Mouse (Mus musculus) forebrain, embryonic 16.5 days (tissue): ENCODE results near the gene Slc29a4. TPM values are rescaled to one million over a fixed set of nuclear protein-coding genes. Genes with fewer than 3 reads are reported as not detected.
A peak's percentile ranks its signal among the peaks of the same experiment; 100 is the strongest.

Experiments
- ATAC-seq: fragments of 200-750 bp; cut with Nextera tagmentation; 2 replicates; pipeline ENCODE4 v1.8.0; 2017; ENCODE audit warnings: mild to moderate bottlenecking, moderate library complexity
- H3K27ac ChIP-seq: fragments of 300-500 bp; sonication (generic); 2 replicates; pipeline ENCODE4 v1.5.1; 2014; ENCODE audit warnings: low read length, control low read depth
- H3K27me3 ChIP-seq: fragments of 300-500 bp; sonication (generic); replicated peaks from 2 replicates; pipeline ENCODE4 v1.6.1; 2014; ENCODE audit warnings: low read length; ENCODE audit not compliant: control insufficient read depth, insufficient read depth
- H3K36me3 ChIP-seq: fragments of 300-500 bp; sonication (generic); 2 replicates; pipeline ENCODE4 v1.6.1; 2014; ENCODE audit not compliant: control insufficient read depth, insufficient read depth
- H3K4me1 ChIP-seq: fragments of 300-500 bp; sonication (generic); replicated peaks from 2 replicates; pipeline ENCODE4 v1.6.1; 2014; ENCODE audit warnings: low read length; ENCODE audit not compliant: control insufficient read depth, insufficient read depth
- H3K4me2 ChIP-seq: fragments of 300-500 bp; sonication (generic); 2 replicates; pipeline ENCODE4 v1.6.1; 2014; ENCODE audit warnings: mild to moderate bottlenecking, low read length, control low read depth
- H3K4me3 ChIP-seq: fragments of 300-500 bp; sonication (generic); replicated peaks from 2 replicates; pipeline ENCODE4 v1.5.1; 2014; ENCODE audit warnings: mild to moderate bottlenecking, low read length, control low read depth
- H3K9ac ChIP-seq: fragments of 300-500 bp; sonication (generic); replicated peaks from 2 replicates; pipeline ENCODE4 v1.6.1; 2014; ENCODE audit warnings: low read depth, low read length, control low read depth
- H3K9me3 ChIP-seq: fragments of 300-500 bp; sonication (generic); 2 replicates; pipeline ENCODE4 v1.6.1; 2016; ENCODE audit warnings: low read length; ENCODE audit not compliant: control insufficient read depth
- WGBS: fragments of 180-500 bp; shearing (Covaris S2); extraction: QIAGEN DNeasy Blood & Tissue Kit; methylation state at CpG from one replicate; pipeline ENCODE4 v1.1.7; 2014; 5-methylcytosine and 5-hydroxymethylcytosine counted together
- polyA plus RNA-seq: library from polyadenylated mRNA; unstranded; fragments of >200 nt; fragmentation: Nextera tagmentation; extraction: Ambion mirVana; gene quantifications from 2 replicates; pipeline ENCODE4 v1.2.1, GENCODE M21; 2015

Slc29a4 gene
- polyA plus RNA-seq, 1 experiment from 2014 or later: 99.2 TPM

GRCm38 (mm10) chr5:142767937-142768336 is 75.6 kb downstream of the Slc29a4 start:
- H3K4me2 ChIP-seq: no peak overlapping the region
- H3K9ac ChIP-seq: no peak overlapping the region
- peaks cover 28% of the 10 kb centered on the region for H3K4me1 ChIP-seq
- no peak overlapping the region for H3K4me3 ChIP-seq
- no peaks in the 10 kb centered on the region for H3K27me3 ChIP-seq
- peak overlapping the region; percentile 81; the same call in 1 of the 2 replicates for H3K27ac ChIP-seq
- H3K36me3 ChIP-seq: peaks cover 23% of the 10 kb centered on the region
- peak; percentile 26; the same call in 1 of the 2 replicates for ATAC-seq
- no peaks in the 10 kb centered on the region for H3K9me3 ChIP-seq
- WGBS: 6% methylated on average over 7 of the region's 7 CpGs

DNA sequence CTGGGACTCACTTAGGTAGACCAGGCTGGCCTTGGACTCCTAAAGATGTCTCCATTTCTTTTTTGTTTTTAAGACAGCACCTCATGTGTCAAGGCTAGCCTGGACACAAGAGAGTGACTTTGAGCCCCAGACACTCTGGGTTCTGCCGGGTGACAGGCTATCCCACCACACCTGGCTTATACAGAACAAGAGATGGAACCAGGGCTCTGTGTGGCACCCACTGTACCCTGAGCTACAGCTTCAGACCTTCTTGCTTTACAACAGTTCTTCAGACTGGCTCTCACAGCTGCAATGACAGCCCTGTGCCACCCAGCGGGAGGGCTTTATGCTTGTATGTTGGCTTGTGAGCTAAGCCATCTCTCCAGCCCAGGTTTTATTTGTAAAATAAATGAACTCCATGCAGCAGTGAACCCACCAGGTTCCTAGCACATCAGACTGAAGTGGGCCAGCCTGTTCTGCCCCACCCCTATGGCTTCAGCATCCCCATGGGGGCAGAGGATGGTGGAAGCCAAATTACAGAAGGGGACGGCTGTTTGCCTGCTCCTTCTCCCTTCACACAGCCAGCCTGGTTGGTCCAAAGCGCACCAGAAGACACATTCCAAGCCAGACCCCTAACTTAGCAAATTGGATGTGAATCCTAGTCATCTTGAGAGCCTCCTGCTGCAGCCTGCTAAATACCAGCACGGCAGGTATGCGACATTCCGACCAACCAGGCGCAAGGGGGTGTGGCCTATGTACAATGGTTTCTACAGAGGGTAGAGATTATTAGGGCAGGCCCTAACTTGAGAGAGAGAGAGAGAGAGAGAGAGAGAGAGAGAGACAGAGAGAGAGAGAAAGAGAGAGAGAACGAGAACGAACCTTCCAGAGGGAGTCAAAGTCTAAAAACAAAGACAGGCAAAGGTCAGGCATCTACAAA is 76.3 kb downstream of the Slc29a4 start:
- ATAC-seq: peak; percentile 24; the same call in 1 of the 2 replicates
- H3K4me3 ChIP-seq: no peak overlapping the region
- H3K27me3 ChIP-seq: no peaks in the 10 kb centered on the region
- H3K36me3 ChIP-seq: peaks cover 25% of the 10 kb centered on the region
- WGBS: 25% methylated on average over 10 of the region's 10 CpGs
- no peaks in the 10 kb centered on the region for H3K9me3 ChIP-seq
- peak overlapping the region; percentile 27 for H3K9ac ChIP-seq
- H3K4me1 ChIP-seq: peaks cover 22% of the 10 kb centered on the region
- no peak overlapping the region for H3K4me2 ChIP-seq
- H3K27ac ChIP-seq: peak overlapping the region; percentile 81

DNA sequence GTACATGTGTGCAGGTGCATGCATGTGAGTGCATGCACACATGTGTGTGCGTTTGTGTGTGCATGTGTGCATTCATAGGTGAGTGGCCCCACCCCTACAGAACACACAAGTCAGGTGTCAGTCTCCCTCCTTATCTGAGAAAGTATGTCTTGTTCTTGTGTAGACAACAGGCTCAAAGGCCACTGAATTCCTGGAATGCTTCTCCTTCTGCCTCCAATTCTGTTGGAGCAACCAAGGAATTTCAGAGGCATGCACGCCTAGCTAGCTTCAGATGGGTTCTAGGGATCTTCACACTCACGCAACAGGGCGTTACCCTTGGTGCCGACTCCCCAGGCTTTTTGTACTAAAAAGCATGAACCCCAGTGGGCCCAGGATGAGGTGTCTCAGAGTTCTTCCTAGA is 77.3 kb downstream of the Slc29a4 start:
- WGBS: 61% methylated on average over 5 of the region's 5 CpGs
- no peak overlapping the region for H3K9ac ChIP-seq
- H3K36me3 ChIP-seq: peaks cover 31% of the 10 kb centered on the region
- no peak overlapping the region for H3K4me2 ChIP-seq
- H3K9me3 ChIP-seq: no peaks in the 10 kb centered on the region
- H3K4me1 ChIP-seq: peaks cover 22% of the 10 kb centered on the region
- H3K27me3 ChIP-seq: no peaks in the 10 kb centered on the region
- ATAC-seq: no peak
- peak overlapping the region; percentile 2; the same call in 1 of the 2 replicates for H3K27ac ChIP-seq
- H3K4me3 ChIP-seq: no peak overlapping the region

DNA sequence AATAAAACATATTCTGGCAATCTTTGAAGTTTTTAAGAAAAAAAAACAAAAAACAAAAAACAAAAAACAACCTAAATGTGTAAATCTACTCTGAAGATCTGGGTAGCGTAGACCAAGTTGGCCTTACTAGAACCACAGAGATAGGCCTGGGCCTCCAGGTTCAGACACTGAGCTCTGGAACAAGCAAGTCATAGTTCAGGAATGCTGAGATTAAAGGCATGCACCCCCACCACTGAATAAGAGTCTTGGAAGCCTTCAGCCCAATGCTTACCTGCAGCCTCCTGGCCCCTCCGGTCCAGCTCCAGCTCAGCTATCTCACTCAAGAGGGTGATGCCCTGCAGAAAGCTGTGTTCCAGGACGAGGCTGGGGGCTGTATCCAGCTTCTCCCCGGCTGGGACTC is 78.7 kb downstream of the Slc29a4 start:
- Histone ChIP-seq H3K4me3 (no peak overlapping the region), H3K27me3 (no peaks in the 10 kb centered on the region), H3K36me3 (peaks cover 37% of the 10 kb centered on the region), H3K27ac (no peak overlapping the region), H3K9me3 (no peaks in the 10 kb centered on the region), H3K9ac (no peak overlapping the region), H3K4me2 (no peak overlapping the region), H3K4me1 (peaks cover 21% of the 10 kb centered on the region)
- ATAC-seq: no peak
- 94% methylated on average over 4 of the region's 4 CpGs for WGBS

GRCm38 (mm10) chr5:142771964-142772363 is 79.7 kb downstream of the Slc29a4 start:
- 92% methylated on average over 15 of the region's 15 CpGs for WGBS
- ATAC-seq: no peak
- peaks cover 21% of the 10 kb centered on the region for H3K4me1 ChIP-seq
- H3K9ac ChIP-seq: no peak overlapping the region
- no peaks in the 10 kb centered on the region for H3K27me3 ChIP-seq
- H3K36me3 ChIP-seq: peaks cover 37% of the 10 kb centered on the region
- no peaks in the 10 kb centered on the region for H3K9me3 ChIP-seq
- no peak overlapping the region for H3K4me3 ChIP-seq
- no peak overlapping the region for H3K27ac ChIP-seq
- H3K4me2 ChIP-seq: no peak overlapping the region

Other genes starting within 250 kb of the Slc29a4 start
- gene Ap5z1, start 228.6 kb upstream of the Slc29a4 start, polyA plus RNA-seq: 14.8 and 16.9 TPM in 2 replicates
- gene Papolb, start 162.4 kb upstream of the Slc29a4 start, polyA plus RNA-seq: 0.20 and 0.27 TPM in 2 replicates
- 9.6 and 17.6 TPM in 2 replicates for gene Radil, start 141.4 kb upstream of the Slc29a4 start, polyA plus RNA-seq
- 77.4 and 91.5 TPM in 2 replicates for gene Mmd2, start 83.7 kb upstream of the Slc29a4 start, polyA plus RNA-seq
- gene Wipi2, start 64.8 kb upstream of the Slc29a4 start, polyA plus RNA-seq: 50.2 and 53.3 TPM in 2 replicates
- gene Tnrc18, start 125.2 kb downstream of the Slc29a4 start, polyA plus RNA-seq: 34.8 and 40.4 TPM in 2 replicates
- 29.5 and 31.4 TPM in 2 replicates for gene Fbxl18, start 202.9 kb downstream of the Slc29a4 start, polyA plus RNA-seq
- 15,087 and 15,431 TPM in 2 replicates for gene Actb, start 214.2 kb downstream of the Slc29a4 start, polyA plus RNA-seq